Mouse (Mus musculus): ENCODE results near the gene Mlec. TPM values are rescaled to one million over a fixed set of nuclear protein-coding genes. Genes with fewer than 3 reads are reported as not detected.
"Not testable (repeated sequence)": the region's sequence is repeated elsewhere in the genome, so short reads cannot be mapped to it uniquely, and the experiment has no call there.

Mlec gene
- polyA plus RNA-seq, 1 experiment from 2014 or later = 59.5 TPM

DNA sequence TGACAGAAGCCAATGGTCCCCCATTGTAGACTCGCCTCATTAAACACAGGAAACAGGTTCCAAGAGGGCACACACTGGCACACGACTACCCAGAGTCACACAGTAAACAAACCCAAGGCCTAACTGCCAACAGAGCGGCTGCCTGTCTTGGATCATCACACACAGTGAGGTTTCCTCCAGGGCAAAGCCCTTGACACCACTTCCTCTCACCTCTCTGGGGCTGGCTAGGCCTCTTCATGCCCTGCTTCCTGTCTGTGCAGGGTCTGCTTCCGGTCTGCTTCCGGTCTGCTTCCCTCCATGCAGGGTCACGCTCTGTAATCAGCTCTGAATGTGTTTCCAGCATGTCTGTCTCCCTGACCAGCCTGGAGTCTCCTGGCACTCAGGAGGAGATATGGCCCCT, 9.4 kb upstream of the Mlec start:
- peaks cover 27% of the 10 kb centered on the region for H3K4me1 ChIP-seq (replicated peaks)
- H3K36me3 ChIP-seq = no peaks in the 10 kb centered on the region
- no peak overlapping the region for H3K27ac ChIP-seq
- no peaks in the 10 kb centered on the region for H3K27me3 ChIP-seq (ENCODE audit: insufficient read depth, poor library complexity, severe bottlenecking)
- 67% methylated on average over 6 of the region's 6 CpGs for WGBS
- H3K9me3 ChIP-seq = no peaks in the 10 kb centered on the region
- no peak for DNase-seq (ENCODE audit: low spot score)
- no peak overlapping the region for H3K4me3 ChIP-seq

DNA sequence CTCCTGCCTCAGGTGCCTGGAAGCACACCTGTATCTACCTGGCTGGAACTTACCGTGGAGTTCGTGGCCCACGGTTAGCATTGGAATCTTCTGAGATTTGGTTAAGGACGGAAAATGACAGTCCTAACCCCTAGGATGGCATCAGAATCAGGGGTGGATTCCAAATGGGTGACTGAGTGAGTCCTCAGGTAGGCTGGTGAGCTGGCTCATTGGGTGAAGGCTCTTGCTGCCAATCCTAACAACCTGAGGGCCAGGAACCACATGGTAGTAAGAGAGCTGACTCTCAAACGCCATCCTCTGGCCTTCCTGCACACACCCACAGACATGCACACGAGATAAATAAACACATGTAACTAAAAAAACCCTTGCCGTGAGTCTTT, 8.8 kb upstream of the Mlec start:
- DNase-seq (ENCODE audit: low spot score) = no peak
- H3K36me3 ChIP-seq = no peaks in the 10 kb centered on the region
- whole genome bisulfite sequencing = 83% methylated on average over 7 of the region's 7 CpGs
- peaks cover 27% of the 10 kb centered on the region for H3K4me1 ChIP-seq (replicated peaks)
- H3K27ac ChIP-seq = 0 out of 2 replicates have a peak overlapping the region, but pooled peaks have one; percentile 17
- no peaks in the 10 kb centered on the region for H3K9me3 ChIP-seq
- H3K27me3 ChIP-seq (ENCODE audit: insufficient read depth, poor library complexity, severe bottlenecking) = no peaks in the 10 kb centered on the region
- no peak overlapping the region for H3K4me3 ChIP-seq

DNA sequence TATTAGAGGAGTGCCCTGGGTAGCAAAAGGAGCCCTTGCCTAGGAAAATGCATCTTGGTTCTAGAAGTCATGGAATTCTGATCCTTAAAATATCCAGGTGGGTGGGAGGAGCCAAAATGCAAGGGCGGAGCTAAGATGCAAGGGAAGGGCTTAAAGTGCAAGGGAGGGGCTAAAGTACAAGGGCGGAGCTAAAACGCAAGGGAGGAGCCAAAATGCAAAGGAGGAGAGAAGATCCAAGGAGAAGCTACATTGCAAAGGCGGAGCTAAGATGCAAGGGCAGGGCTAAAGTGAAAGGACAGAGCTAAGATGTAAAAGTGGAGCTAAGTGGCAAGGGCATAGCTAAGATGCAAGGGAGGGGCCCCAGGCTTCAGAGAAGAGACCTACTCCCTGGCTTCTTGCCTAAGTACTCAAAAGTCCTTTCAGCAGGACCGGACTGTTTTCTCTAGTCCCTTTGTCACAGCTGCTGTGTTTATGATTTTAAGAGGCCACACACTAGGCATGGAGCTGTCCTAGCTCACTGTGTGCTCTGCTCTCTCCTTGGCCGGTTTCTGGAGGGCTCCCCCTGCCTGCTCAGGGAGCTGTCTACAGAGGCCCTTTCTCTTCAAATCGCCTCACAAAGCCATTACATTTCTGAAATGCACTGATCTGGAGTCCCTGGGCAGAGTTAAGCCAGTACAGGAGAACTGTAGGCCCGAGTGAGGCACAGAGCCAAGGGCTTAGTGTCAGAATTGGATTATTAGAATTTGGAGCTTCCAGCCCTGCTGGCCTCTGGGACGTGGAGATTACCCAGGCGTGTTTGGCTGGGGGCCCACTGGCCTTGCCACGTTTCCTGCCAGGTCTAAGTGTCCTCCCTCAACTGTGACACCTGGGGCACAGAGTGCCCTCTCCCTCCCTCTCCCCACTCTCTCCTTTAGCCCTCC, 8.2 kb upstream of the Mlec start:
- Histone ChIP-seq H3K4me3 (no peak overlapping the region), H3K27me3 (ENCODE audit: insufficient read depth, poor library complexity, severe bottlenecking) (no peaks in the 10 kb centered on the region), H3K27ac (0 out of 2 replicates have a peak overlapping the region, but pooled peaks have one; percentile 17), H3K36me3 (no peaks in the 10 kb centered on the region), H3K4me1 (replicated peaks) (peaks cover 31% of the 10 kb centered on the region), H3K9me3 (no peaks in the 10 kb centered on the region)
- WGBS = 60% methylated on average over 11 of the region's 11 CpGs
- DNase-seq (ENCODE audit: low spot score) = no peak

DNA sequence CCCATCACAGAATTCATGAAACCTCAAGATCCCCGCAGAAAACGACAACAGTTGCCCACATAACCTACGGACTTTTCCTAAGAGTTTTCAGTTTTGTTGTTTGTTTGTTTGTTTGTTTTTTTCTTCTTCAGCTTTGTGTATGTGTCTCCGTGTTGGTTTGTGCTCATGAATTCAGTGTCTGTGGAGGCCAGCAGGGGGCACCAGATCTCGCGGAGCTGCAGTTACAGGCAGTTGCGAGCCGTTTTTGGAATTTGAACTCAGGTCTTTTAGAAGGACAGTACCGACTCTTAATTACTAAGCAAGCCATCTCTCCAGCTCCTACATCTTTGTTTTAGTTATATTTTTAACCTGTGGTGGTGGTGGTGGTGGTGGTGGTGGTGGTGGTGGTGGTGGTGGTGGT, 7.4 kb upstream of the Mlec start:
- Histone ChIP-seq H3K4me1 (replicated peaks) (peaks cover 39% of the 10 kb centered on the region), H3K27me3 (ENCODE audit: insufficient read depth, poor library complexity, severe bottlenecking) (no peaks in the 10 kb centered on the region), H3K27ac (no peak overlapping the region), H3K9me3 (no peaks in the 10 kb centered on the region), H3K36me3 (no peaks in the 10 kb centered on the region), H3K4me3 (no peak overlapping the region)
- DNase-seq (ENCODE audit: low spot score) = no peak
- WGBS = 54% methylated on average over 9 of the region's 9 CpGs

DNA sequence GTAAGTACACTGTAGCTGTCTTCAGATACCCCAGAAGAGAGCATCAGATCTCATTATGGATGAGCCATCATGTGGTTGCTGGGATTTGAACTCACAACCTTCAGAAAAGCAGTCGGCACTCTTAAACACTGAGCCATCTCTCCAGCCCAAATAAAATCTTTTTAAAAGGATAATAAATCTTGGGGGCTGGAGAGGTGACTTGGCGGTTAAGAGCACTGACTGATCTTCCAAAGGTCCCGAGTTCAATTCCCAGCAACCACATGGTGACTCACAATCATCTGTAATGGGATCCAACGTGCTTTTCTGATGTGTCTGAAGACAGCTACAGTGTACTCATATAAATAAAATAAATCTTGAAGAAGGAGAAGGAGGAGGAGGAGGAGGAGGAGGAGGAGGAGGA, 6.5 kb upstream of the Mlec start:
- not testable (repeated sequence) for H3K36me3 ChIP-seq; H3K9me3 ChIP-seq; H3K4me3 ChIP-seq; H3K27ac ChIP-seq; H3K27me3 ChIP-seq (ENCODE audit: insufficient read depth, poor library complexity, severe bottlenecking); DNase-seq (ENCODE audit: low spot score)
- H3K4me1 ChIP-seq (replicated peaks) = peaks cover 42% of the 10 kb centered on the region
- 85% methylated on average over 4 of the region's 4 CpGs for WGBS

DNA sequence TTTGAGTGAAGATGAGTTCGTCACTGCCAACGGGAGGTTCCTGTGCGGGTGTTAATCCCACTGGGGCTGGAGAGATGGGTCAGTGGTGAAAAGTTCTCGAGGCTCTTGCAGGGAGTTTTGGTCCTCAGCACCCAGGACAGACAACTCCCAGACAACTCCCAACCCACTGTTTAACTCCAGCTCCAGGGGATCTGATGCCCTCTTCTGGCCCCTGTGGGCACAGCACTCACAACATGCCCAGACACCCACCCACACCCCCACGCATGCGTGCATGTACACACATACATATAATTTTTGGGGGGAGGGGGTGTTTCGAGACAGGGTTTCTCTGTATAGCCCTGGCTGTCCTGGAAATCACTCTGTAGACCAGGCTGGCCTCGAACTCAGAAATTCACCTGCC, 5.6 kb upstream of the Mlec start:
- Histone ChIP-seq H3K4me1 (replicated peaks) (peaks cover 42% of the 10 kb centered on the region), H3K27me3 (ENCODE audit: insufficient read depth, poor library complexity, severe bottlenecking) (no peaks in the 10 kb centered on the region), H3K9me3 (no peaks in the 10 kb centered on the region), H3K4me3 (0 out of 2 replicates have a peak overlapping the region, but pooled peaks have one; percentile 3), H3K27ac (no peak overlapping the region), H3K36me3 (no peaks in the 10 kb centered on the region)
- 39% methylated on average over 8 of the region's 8 CpGs for WGBS
- peak; percentile 60 for DNase-seq (ENCODE audit: low spot score)

DNA sequence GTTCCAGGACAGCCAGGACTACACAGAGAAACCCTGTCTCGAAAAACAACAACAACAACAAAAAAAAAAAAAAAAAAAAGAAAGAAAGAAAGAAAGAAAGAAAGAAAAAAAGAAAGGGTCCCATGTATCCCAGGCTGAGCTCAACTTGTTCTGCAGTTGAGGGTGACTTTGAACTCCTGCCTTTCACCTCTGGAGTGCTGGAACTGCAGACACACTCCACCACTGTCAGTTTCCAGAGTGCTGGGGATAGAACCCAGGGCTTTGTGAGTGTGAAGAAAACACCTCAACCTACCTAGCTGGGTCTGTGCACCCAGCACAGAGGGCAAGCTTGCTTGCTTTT, 3.9 kb upstream of the Mlec start:
- peaks cover 46% of the 10 kb centered on the region for H3K4me1 ChIP-seq (replicated peaks)
- not testable (repeated sequence) for H3K36me3 ChIP-seq; H3K4me3 ChIP-seq; DNase-seq (ENCODE audit: low spot score); H3K27me3 ChIP-seq (ENCODE audit: insufficient read depth, poor library complexity, severe bottlenecking); H3K9me3 ChIP-seq; H3K27ac ChIP-seq
- WGBS = 100% methylated on average over 1 of the region's 1 CpGs

DNA sequence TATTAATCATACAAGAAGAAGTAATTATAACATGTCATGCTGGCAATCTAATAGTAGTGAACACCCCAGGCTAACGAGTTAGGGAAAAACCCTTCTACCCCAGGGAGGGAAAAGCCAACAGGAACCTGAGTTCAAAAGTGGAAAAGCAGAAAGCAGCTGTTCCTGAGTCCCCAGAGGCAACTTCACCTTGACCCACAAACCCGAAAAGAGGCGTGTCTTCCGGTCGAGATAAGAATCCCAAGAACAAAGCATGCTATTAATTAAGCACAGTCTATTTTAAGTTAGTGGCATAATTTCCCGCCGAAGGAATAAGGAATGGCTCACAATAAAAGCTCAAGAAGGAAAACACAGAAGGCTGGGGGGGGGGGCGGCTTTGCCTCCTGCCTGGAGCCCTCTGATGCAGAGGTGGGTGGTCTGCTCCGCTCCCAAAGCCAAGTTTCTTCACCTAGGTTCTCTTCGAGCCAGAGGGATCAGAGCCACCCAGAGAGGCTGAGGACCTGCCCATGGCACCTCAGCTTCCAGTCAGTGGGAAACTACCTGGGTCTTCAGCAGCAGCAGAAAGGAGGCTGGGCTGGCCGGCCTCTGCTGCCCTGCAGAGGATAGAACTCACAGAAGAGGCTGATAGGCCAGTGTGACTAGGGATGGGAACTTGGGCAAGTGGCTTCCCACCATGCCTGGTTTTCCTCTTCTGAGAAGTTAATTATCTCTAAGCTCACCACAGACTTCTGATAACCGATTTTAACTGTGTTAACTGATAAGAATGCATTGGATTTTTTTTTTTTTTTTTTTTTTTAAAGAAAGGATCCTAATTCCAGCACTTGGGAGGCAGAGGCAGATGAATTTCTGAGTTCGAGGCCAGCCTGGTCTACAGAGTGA, 3.3 kb upstream of the Mlec start:
- Histone ChIP-seq H3K27me3 (ENCODE audit: insufficient read depth, poor library complexity, severe bottlenecking) (no peaks in the 10 kb centered on the region), H3K27ac (no peak overlapping the region), H3K36me3 (no peaks in the 10 kb centered on the region), H3K4me1 (replicated peaks) (peaks cover 46% of the 10 kb centered on the region), H3K9me3 (no peaks in the 10 kb centered on the region), H3K4me3 (0 out of 2 replicates have a peak overlapping the region, but pooled peaks have one; percentile 3)
- WGBS = 55% methylated on average over 13 of the region's 13 CpGs
- no peak for DNase-seq (ENCODE audit: low spot score)

DNA sequence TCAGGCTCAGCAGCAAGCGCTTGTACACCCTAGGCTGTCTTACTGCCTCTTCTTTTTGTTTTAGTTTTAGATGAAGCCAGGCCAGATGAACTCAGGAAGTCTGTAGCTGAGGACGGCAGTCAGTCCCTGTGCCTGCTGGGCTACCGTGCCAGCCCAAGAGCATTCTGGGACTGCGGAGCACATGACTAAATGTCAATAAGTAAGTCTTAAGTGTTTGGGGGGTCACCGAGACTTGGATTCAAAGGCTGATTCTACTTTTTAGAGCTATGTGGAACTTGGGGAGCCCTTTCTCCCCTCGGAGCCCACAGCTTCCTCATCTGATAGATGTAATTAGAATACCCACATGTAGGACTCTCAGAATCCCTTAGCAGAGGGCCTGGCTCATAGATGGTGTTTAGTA, 2.7 kb upstream of the Mlec start:
- peaks cover 51% of the 10 kb centered on the region for H3K4me1 ChIP-seq (replicated peaks)
- no peak overlapping the region for H3K4me3 ChIP-seq
- no peak for DNase-seq (ENCODE audit: low spot score)
- no peaks in the 10 kb centered on the region for H3K9me3 ChIP-seq
- peak overlapping the region; percentile 35; the same call in 1 of the 2 replicates for H3K27ac ChIP-seq
- H3K36me3 ChIP-seq = no peaks in the 10 kb centered on the region
- H3K27me3 ChIP-seq (ENCODE audit: insufficient read depth, poor library complexity, severe bottlenecking) = no peaks in the 10 kb centered on the region
- WGBS = 81% methylated on average over 6 of the region's 6 CpGs

DNA sequence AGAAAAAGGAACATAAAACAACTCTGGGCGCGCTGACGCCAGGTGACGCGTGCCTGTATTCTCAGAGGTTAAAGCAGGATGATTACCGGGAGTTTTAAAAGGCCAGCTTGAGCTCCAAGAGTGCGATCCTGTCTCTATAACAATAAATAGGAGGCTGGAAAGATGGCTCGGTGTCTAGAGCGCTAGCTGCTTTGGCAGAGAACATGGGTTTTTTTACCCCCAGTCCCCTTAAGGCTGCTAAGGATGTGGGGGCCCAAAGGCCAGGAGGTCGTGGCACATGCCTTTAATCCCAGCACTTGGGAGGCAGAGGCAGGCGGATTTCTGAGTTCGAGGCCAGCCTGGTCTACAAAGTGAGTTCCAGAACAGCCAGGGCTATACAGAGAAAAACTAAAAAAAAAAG, 1.2 kb upstream of the Mlec start:
- H3K4me1 ChIP-seq (replicated peaks) = peaks cover 65% of the 10 kb centered on the region
- 0 out of 2 replicates have a peak, but pooled peaks cover 5% of the 10 kb centered on the region for H3K36me3 ChIP-seq
- no peaks in the 10 kb centered on the region for H3K27me3 ChIP-seq (ENCODE audit: insufficient read depth, poor library complexity, severe bottlenecking)
- DNase-seq (ENCODE audit: low spot score) = no peak
- peak overlapping the region; percentile 97 for H3K27ac ChIP-seq
- H3K4me3 ChIP-seq = peak overlapping the region; percentile 87
- no peaks in the 10 kb centered on the region for H3K9me3 ChIP-seq
- 41% methylated on average over 12 of the region's 12 CpGs for WGBS

DNA sequence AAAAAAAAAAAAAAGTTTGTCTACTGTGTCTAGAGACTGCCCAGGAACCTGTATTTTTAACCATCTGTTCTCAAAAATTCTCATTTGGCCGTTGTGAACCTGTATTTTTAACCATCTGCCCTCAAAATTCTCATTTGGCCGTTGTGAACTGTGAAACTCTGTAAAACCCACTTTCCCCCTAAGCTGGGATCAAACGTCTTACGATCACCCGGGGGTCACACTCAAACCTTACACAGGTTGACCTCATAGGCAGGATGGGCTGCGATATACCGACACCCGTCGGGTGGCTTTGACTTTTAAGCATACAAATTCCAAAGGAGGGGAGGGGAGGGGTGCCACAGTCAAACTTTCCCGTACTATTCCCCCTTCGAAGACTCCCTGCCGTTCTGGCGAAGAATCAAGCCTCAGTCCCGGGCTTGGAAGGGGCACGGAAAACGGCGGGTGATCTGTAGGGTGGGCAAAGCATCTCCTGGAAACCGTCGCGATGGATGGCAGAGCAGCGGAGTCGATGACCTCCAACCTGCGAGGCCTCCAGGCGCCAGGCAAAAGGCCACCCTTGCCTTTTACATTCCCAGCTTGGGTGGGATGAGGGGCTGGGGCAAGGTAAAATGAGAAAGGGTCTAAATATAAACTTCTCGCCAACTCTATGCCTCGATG, 918 bp downstream of the Mlec start:
- DNase-seq (ENCODE audit: low spot score) = peak; percentile 47
- Histone ChIP-seq H3K36me3 (peaks cover 19% of the 10 kb centered on the region), H3K27me3 (ENCODE audit: insufficient read depth, poor library complexity, severe bottlenecking) (no peaks in the 10 kb centered on the region), H3K4me3 (peak overlapping the region; percentile 87), H3K9me3 (no peaks in the 10 kb centered on the region), H3K4me1 (replicated peaks) (peaks cover 78% of the 10 kb centered on the region), H3K27ac (peak overlapping the region; percentile 97)
- WGBS = 4% methylated on average over 26 of the region's 26 CpGs

DNA sequence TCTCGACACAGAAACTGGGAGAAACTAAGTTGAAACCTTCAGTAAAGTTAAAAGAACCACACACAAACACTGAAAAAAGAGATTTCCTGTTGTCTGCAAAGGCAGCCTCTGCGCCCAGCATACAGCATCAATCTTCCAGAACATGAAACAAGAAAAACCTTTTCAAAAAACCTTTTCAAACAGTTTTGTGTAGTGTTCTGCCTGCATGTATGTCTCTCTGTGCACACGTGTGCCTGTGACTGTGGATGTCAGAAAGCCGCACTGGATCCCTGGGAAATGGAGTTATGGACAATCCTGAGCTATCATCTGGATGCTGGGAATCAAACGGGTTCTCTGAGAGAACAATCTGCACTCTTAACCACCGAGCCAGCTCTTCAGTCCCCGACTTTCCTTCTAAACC, 1.6 kb downstream of the Mlec start:
- peaks cover 77% of the 10 kb centered on the region for H3K4me1 ChIP-seq (replicated peaks)
- no peak for DNase-seq (ENCODE audit: low spot score)

More for the DNA sequence above, 1.6 kb downstream of the Mlec start:
- no peaks in the 10 kb centered on the region for H3K9me3 ChIP-seq
- no peak overlapping the region for H3K27ac ChIP-seq
- H3K4me3 ChIP-seq = peak overlapping the region; percentile 87
- WGBS = 69% methylated on average over 7 of the region's 7 CpGs
- no peaks in the 10 kb centered on the region for H3K27me3 ChIP-seq (ENCODE audit: insufficient read depth, poor library complexity, severe bottlenecking)
- H3K36me3 ChIP-seq = peaks cover 23% of the 10 kb centered on the region

Measured in hindbrain, embryonic 10.5 days (tissue).